Mouse (Mus musculus): Measurements from ENCODE around the gene Pde4dip.
A peak's percentile ranks its signal among the peaks of the same experiment; 100 is the strongest.

Pde4dip gene

GRCm38 (mm10) chr3:97686372-97687117 is 202.0 kb downstream of the Pde4dip start:
- no peak for DNase-seq (ENCODE audit: low spot score in 2 of 2)

- DNase-seq (ENCODE audit: low spot score in 2 of 2): no peak
Observed at GRCm38 (mm10) chr3:97683560-97684195, 204.8 kb downstream of the Pde4dip start.

- no peak for DNase-seq (ENCODE audit: low spot score in 2 of 2)
Observed at GRCm38 (mm10) chr3:97682576-97682975, 205.9 kb downstream of the Pde4dip start.

GRCm38 (mm10) chr3:97682159-97682502 is 206.4 kb downstream of the Pde4dip start:
- no peak for DNase-seq (ENCODE audit: low spot score in 2 of 2)

- peak; percentile 49 to 70 for DNase-seq (ENCODE audit: low spot score in 2 of 2)
Observed at GRCm38 (mm10) chr3:97681321-97682158, 207.0 kb downstream of the Pde4dip start.

GRCm38 (mm10) chr3:97680631-97681320 is 207.7 kb downstream of the Pde4dip start:
- DNase-seq (ENCODE audit: low spot score in 2 of 2): peak; percentile 71 to 78

GRCm38 (mm10) chr3:97678416-97678815 is 210.1 kb downstream of the Pde4dip start:
- DNase-seq (ENCODE audit: low spot score in 2 of 2): no peak

GRCm38 (mm10) chr3:97676126-97676525 is 212.4 kb downstream of the Pde4dip start:
- no peak for DNase-seq (ENCODE audit: low spot score in 2 of 2)

- no peak for DNase-seq (ENCODE audit: low spot score in 2 of 2)
Observed at GRCm38 (mm10) chr3:97674644-97675110, 213.8 kb downstream of the Pde4dip start, which contains the start of gene Gm17651. Gm17651 (minus strand) TSS chr3:97674694.

- no peak for DNase-seq (ENCODE audit: low spot score in 2 of 2)
Observed at GRCm38 (mm10) chr3:97667093-97667675, 221.3 kb downstream of the Pde4dip start.

GRCm38 (mm10) chr3:97666154-97666553 is 222.4 kb downstream of the Pde4dip start:
- DNase-seq (ENCODE audit: low spot score in 2 of 2): no peak

GRCm38 (mm10) chr3:97665525-97665924 is 223.0 kb downstream of the Pde4dip start:
- DNase-seq (ENCODE audit: low spot score in 2 of 2): no peak

GRCm38 (mm10) chr3:97661206-97661605 is 227.3 kb downstream of the Pde4dip start:
- DNase-seq (ENCODE audit: low spot score in 2 of 2): peak; percentile 24 to 39

GRCm38 (mm10) chr3:97659746-97660145 is 228.8 kb downstream of the Pde4dip start:
- peak in 1 of 2 experiments; percentile 33 for DNase-seq (ENCODE audit: low spot score in 2 of 2)

GRCm38 (mm10) chr3:97658426-97659193 is 229.9 kb downstream of the Pde4dip start:
- DNase-seq (ENCODE audit: low spot score in 2 of 2): peak in 1 of 2 experiments; percentile 11

GRCm38 (mm10) chr3:97657655-97658411 is 230.7 kb downstream of the Pde4dip start, which contains the start of gene Prkab2:
Prkab2 (plus strand) TSS chr3:97658193.
- DNase-seq (ENCODE audit: low spot score in 2 of 2): peak; percentile 99

- no peak for DNase-seq (ENCODE audit: low spot score in 2 of 2)
Observed at GRCm38 (mm10) chr3:97654901-97655300, 233.6 kb downstream of the Pde4dip start.

- DNase-seq (ENCODE audit: low spot score in 2 of 2): no peak
Observed at GRCm38 (mm10) chr3:97653781-97654180, 234.7 kb downstream of the Pde4dip start.

- DNase-seq (ENCODE audit: low spot score in 2 of 2): peak; percentile 23 to 39
Observed at GRCm38 (mm10) chr3:97651604-97652003, 236.9 kb downstream of the Pde4dip start.

- no peak for DNase-seq (ENCODE audit: low spot score in 2 of 2)
Observed at GRCm38 (mm10) chr3:97649469-97649868, 239.0 kb downstream of the Pde4dip start.

All from heart, adult 9 months (tissue).